Mouse (Mus musculus): ENCODE data around the gene Abcc5.

DNA sequence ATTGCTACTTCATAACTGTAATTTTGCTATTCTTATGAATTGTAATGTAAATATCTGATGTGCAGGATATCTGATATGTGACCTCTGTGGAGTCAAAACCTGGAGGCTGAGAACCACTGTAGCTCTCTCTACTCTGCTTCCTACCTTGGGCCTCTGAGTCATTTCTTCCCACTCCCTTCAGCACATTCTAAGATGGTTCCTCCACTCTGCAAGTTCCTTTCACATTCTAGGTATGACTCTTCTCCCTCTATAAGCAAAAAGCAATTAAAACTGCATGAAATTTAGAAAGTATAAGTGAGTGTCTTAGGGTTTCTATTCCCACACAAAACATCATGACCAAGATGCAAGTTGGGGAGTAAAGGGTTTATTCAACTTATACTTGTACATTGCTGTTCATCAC is 38.5 kb upstream of the Abcc5 start:
- TF ChIP-seq CTCF (IDR thresholded peaks at IDR 0.05; ENCODE audit: low read depth) = no peak
- no peak for TF ChIP-seq EP300 (IDR thresholded peaks at IDR 0.05; ENCODE audit: low read depth)

Measured in liver, postnatal 0 days (tissue).